Mouse (Mus musculus) olfactory bulb, adult 2 months (tissue): ENCODE measurements around the gene Tenm2.

Experiments used
- CTCF ChIP-seq: fragments of 200-500 bp; IDR thresholded peaks from 2 replicates; pipeline ENCODE4 v1.5.1; 2012; ENCODE audit warnings: low read depth, mild to moderate bottlenecking, low read length, moderate library complexity; ENCODE audit not compliant: insufficient read depth
- POLR2A ChIP-seq: fragments of 200-500 bp; IDR thresholded peaks from 2 replicates; pipeline ENCODE4 v1.6.1; 2012; ENCODE audit warnings: mild to moderate bottlenecking, low read depth, low read length, moderate library complexity; ENCODE audit not compliant: insufficient read depth

- no peak for TF ChIP-seq CTCF
- TF ChIP-seq POLR2A, result no peak
These were observed 489.5 kb downstream of the Tenm2 start for GRCm38 (mm10) chr11:36746286-36746685.
